Mouse (Mus musculus): ENCODE measurements around the gene Cpne2. TPM values are rescaled to one million over a fixed set of nuclear protein-coding genes. Genes with fewer than 3 reads are reported as not detected.
A peak's percentile ranks its signal among the peaks of the same experiment; 100 is the strongest.

Gene Cpne2
- 7.6 and 8.1 TPM in 2 replicates for polyA plus RNA-seq (2014; fragmentation: Nextera tagmentation; extraction: Ambion mirVana)

DNA sequence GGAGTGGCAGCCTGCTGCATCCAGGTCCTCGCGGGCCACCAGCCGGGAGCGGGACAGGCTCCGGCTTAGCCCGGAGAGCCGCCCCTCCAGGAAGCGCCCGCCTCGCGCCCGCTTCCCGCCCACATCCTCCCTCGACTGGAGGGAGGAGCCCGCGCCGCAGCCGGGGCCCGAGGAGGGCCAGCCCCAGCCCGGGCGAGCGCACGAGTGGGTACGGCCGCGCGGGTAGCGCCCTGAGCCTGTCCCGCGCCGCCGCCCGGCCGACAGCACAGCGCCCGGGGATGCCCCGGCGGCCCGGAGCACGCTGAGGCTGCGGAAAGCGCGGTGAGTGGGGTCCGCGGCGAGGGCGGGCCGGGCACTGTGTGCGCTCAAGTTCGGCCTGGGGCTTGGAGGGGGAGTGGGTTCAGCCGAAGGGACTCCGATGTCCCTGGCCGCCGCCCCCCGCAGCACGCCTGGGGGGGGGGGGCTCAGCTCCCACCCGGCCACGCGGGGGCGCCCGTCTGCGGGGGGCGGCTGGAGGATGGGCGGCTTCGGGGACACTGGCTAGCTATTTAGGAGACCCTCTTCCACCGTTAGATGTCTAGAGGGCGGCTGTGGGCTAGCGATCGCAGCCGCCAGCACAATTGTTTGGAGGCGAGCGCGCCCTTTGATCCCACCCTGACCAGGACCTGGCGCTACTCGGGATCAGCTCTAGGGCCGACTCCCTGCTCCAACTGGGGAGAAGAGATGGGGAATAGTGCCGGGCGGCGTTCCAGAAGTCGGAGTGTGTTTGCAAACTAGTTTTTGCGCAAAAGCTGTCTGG is at the start of gene Cpne2:
TSS of gene Cpne2 (plus strand) at position 118 of the 799 bp plus-strand sequence.
- peak within 1 kb of the TSS; percentile 65 for H3K4me3 ChIP-seq (ENCODE audit: low read depth, low read length)
- peaks cover 3% of the 10 kb centered on the region; the same call in 1 of the 2 replicates for H3K4me1 ChIP-seq (ENCODE audit: control insufficient read depth, insufficient read depth, low read length)
- peak within 1 kb of the TSS; percentile 72 for H3K9ac ChIP-seq (ENCODE audit: low read depth, low read length)
- H3K9me3 ChIP-seq (replicated peaks; ENCODE audit: control insufficient read depth, low read length), result no peaks in the 10 kb centered on the region
- H3K27me3 ChIP-seq (ENCODE audit: control insufficient read depth, insufficient read depth, low read length), result peaks cover 42% of the 10 kb centered on the region
- H3K36me3 ChIP-seq (ENCODE audit: control insufficient read depth, insufficient read depth, low read length), result no peaks in the 10 kb centered on the region
- WGBS (ENCODE audit: insufficient replicate concordance), result 1% methylated on average over 60 of the region's 81 CpGs
- H3K27ac ChIP-seq (ENCODE audit: low read depth, low read length), result no peak within 1 kb of the TSS
- peak within 1 kb of the TSS; percentile 98 for H3K4me2 ChIP-seq
- ATAC-seq (replicated peaks; ENCODE audit: insufficient number of reproducible peaks, low FRiP score, low TSS enrichment), result peak; percentile 72

DNA sequence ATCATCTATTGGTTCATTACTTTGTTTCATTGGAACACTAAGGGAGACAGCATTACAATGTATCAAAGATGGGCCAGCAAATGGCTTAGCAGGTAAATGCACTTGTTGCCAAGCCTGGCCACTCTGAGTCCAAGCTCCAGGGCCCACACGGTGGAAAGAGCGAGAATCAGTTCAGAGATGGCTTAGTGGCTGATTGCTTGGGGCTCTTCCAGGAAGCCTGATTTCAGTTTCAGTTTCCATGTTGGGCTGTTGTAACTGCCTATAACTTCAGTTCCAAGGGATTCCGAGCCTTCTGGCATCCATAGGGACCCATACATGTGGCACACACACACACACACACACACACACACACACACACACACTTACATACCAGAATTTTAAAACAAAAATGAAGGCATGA is 47.5 kb upstream of the Cpne2 start:
- Histone ChIP-seq H3K27ac (ENCODE audit: low read depth, low read length) (no peak overlapping the region), H3K9ac (ENCODE audit: low read depth, low read length) (no peak overlapping the region), H3K9me3 (replicated peaks; ENCODE audit: control insufficient read depth, low read length) (no peaks in the 10 kb centered on the region), H3K27me3 (ENCODE audit: control insufficient read depth, insufficient read depth, low read length) (peaks cover 2% of the 10 kb centered on the region; the same call in 1 of the 2 replicates), H3K4me3 (ENCODE audit: low read depth, low read length) (no peak overlapping the region), H3K4me1 (ENCODE audit: control insufficient read depth, insufficient read depth, low read length) (no peaks in the 10 kb centered on the region), H3K36me3 (ENCODE audit: control insufficient read depth, insufficient read depth, low read length) (no peaks in the 10 kb centered on the region), H3K4me2 (no peak overlapping the region)
- ATAC-seq (replicated peaks; ENCODE audit: insufficient number of reproducible peaks, low FRiP score, low TSS enrichment), result no peak
- WGBS (ENCODE audit: insufficient replicate concordance), result 59% methylated on average over 3 of the region's 3 CpGs

- peaks cover 2% of the 10 kb centered on the region; the same call in 1 of the 2 replicates for H3K27me3 ChIP-seq (ENCODE audit: control insufficient read depth, insufficient read depth, low read length)
- no peak overlapping the region for H3K9ac ChIP-seq (ENCODE audit: low read depth, low read length)
- WGBS (ENCODE audit: insufficient replicate concordance), result 20% methylated on average over 2 of the region's 2 CpGs
- ATAC-seq (replicated peaks; ENCODE audit: insufficient number of reproducible peaks, low FRiP score, low TSS enrichment), result no peak
- no peak overlapping the region for H3K27ac ChIP-seq (ENCODE audit: low read depth, low read length)
- no peak overlapping the region for H3K4me3 ChIP-seq (ENCODE audit: low read depth, low read length)
- no peaks in the 10 kb centered on the region for H3K9me3 ChIP-seq (replicated peaks; ENCODE audit: control insufficient read depth, low read length)
- H3K4me2 ChIP-seq, result no peak overlapping the region
- no peaks in the 10 kb centered on the region for H3K4me1 ChIP-seq (ENCODE audit: control insufficient read depth, insufficient read depth, low read length)
- no peaks in the 10 kb centered on the region for H3K36me3 ChIP-seq (ENCODE audit: control insufficient read depth, insufficient read depth, low read length)
These were observed 46.9 kb upstream of the Cpne2 start for GRCm38 (mm10) chr8:94485882-94486281.

- H3K4me1 ChIP-seq (ENCODE audit: control insufficient read depth, insufficient read depth, low read length), result no peaks in the 10 kb centered on the region
- ATAC-seq (replicated peaks; ENCODE audit: insufficient number of reproducible peaks, low FRiP score, low TSS enrichment), result no peak
- H3K27me3 ChIP-seq (ENCODE audit: control insufficient read depth, insufficient read depth, low read length), result peaks cover 2% of the 10 kb centered on the region; the same call in 1 of the 2 replicates
- H3K9ac ChIP-seq (ENCODE audit: low read depth, low read length), result no peak overlapping the region
- H3K4me2 ChIP-seq, result no peak overlapping the region
- H3K9me3 ChIP-seq (replicated peaks; ENCODE audit: control insufficient read depth, low read length), result no peaks in the 10 kb centered on the region
- WGBS (ENCODE audit: insufficient replicate concordance), result 44% methylated on average over 2 of the region's 2 CpGs
- H3K4me3 ChIP-seq (ENCODE audit: low read depth, low read length), result no peak overlapping the region
- H3K27ac ChIP-seq (ENCODE audit: low read depth, low read length), result no peak overlapping the region
- no peaks in the 10 kb centered on the region for H3K36me3 ChIP-seq (ENCODE audit: control insufficient read depth, insufficient read depth, low read length)
These were observed 44.8 kb upstream of the Cpne2 start for GRCm38 (mm10) chr8:94488016-94488415.

DNA sequence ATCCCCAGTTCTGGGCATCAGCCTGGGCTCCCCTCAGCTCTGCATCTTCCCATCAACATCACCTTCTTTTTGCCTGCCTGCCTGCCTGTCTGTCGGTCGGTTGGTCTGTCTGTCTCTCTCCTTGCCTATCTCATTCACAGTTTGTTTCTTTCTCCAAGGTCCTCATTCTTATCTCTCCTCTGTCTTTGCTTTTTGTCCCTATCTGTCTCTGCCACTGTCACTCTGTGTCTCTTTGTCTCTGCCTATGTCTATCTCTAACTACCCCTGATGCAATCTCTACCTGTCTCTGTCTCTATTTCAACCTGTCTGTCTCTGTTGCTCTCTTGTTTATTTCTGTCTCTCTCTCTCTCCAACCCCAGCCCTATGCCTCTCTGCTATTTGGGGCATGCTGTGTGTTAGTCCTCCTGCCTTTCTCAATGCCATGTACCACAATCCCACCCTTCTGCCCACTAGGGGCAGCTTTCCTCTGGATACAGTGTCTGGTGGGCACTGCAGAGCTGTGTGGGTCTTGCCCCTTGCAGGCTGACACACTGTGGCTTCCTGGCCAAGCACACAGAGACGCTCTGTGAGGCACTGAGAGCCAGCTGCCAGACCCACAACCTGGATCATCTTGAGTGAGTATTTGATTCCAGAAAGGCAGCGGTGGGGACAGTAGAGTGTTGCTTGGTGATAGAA is 42.8 kb upstream of the Cpne2 start:
- Histone ChIP-seq H3K9me3 (replicated peaks; ENCODE audit: control insufficient read depth, low read length) (no peaks in the 10 kb centered on the region), H3K4me2 (no peak overlapping the region), H3K27me3 (ENCODE audit: control insufficient read depth, insufficient read depth, low read length) (peaks cover 2% of the 10 kb centered on the region; the same call in 1 of the 2 replicates), H3K27ac (ENCODE audit: low read depth, low read length) (no peak overlapping the region), H3K9ac (ENCODE audit: low read depth, low read length) (no peak overlapping the region), H3K4me3 (ENCODE audit: low read depth, low read length) (no peak overlapping the region), H3K4me1 (ENCODE audit: control insufficient read depth, insufficient read depth, low read length) (no peaks in the 10 kb centered on the region), H3K36me3 (ENCODE audit: control insufficient read depth, insufficient read depth, low read length) (no peaks in the 10 kb centered on the region)
- WGBS (ENCODE audit: insufficient replicate concordance), result 37% methylated on average over 4 of the region's 4 CpGs
- ATAC-seq (replicated peaks; ENCODE audit: insufficient number of reproducible peaks, low FRiP score, low TSS enrichment), result no peak

DNA sequence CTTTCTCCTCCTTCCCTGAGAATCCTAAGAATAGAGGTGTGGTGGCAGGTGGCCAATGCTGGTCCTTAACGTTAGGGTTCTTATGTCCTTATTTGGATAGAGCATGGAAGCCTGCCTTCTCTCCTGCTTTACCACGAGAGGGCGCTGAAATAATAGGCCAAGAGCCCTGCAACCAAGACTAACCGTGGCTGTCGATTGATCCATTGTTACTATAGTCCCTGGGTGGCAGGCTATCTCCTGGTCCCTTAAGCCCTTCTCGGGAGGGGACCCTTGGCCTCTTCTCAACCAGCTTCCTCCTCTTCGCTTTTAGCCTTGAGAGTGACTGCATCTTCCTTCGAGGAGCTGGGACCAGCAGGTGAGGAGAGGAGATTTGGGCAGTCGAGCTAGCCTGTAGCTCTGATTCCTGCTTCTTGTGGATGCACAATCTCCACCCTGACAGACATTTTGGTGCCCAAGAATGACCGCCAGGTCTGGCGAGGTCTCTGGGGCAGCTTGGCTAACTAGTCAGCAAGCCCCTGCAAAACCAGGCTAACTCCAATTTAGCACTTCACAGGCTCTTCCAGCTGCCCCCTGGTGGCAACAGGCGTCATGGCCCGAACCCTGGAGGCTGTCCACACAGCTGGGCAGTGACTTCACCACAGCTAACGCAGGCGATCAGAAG is 40.6 kb upstream of the Cpne2 start:
- no peaks in the 10 kb centered on the region for H3K36me3 ChIP-seq (ENCODE audit: control insufficient read depth, insufficient read depth, low read length)
- H3K9ac ChIP-seq (ENCODE audit: low read depth, low read length), result no peak overlapping the region
- peaks cover 2% of the 10 kb centered on the region; the same call in 1 of the 2 replicates for H3K27me3 ChIP-seq (ENCODE audit: control insufficient read depth, insufficient read depth, low read length)
- H3K9me3 ChIP-seq (replicated peaks; ENCODE audit: control insufficient read depth, low read length), result no peaks in the 10 kb centered on the region
- peak overlapping the region; percentile 63 for H3K4me2 ChIP-seq
- H3K4me3 ChIP-seq (ENCODE audit: low read depth, low read length), result peak overlapping the region; percentile 16
- WGBS (ENCODE audit: insufficient replicate concordance), result 6% methylated on average over 15 of the region's 15 CpGs
- H3K27ac ChIP-seq (ENCODE audit: low read depth, low read length), result no peak overlapping the region
- ATAC-seq (replicated peaks; ENCODE audit: insufficient number of reproducible peaks, low FRiP score, low TSS enrichment), result 0 out of 2 replicates have a peak, but pooled peaks have one; percentile 53
- no peaks in the 10 kb centered on the region for H3K4me1 ChIP-seq (ENCODE audit: control insufficient read depth, insufficient read depth, low read length)

DNA sequence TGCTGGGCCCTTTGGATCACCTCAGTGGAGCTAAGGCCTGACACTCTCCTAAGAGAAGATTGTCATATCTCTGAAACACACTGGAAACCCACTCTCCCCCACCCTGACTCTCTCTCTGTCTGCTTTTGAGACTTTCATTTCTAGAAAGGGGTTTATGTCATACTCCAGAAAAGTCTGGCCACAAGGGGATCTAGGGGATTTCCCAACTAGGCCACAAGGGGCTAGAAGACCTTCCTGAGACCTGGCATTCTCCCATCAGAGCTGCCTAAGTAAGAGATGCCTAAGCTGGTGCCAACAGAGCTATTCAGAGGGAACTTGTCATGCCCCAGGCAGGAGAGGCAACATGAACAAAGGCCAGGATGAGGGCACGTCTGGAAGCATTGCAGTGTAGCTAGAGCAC is 39.5 kb upstream of the Cpne2 start:
- Histone ChIP-seq H3K9me3 (replicated peaks; ENCODE audit: control insufficient read depth, low read length) (no peaks in the 10 kb centered on the region), H3K27ac (ENCODE audit: low read depth, low read length) (no peak overlapping the region), H3K9ac (ENCODE audit: low read depth, low read length) (no peak overlapping the region), H3K27me3 (ENCODE audit: control insufficient read depth, insufficient read depth, low read length) (peaks cover 2% of the 10 kb centered on the region; the same call in 1 of the 2 replicates), H3K36me3 (ENCODE audit: control insufficient read depth, insufficient read depth, low read length) (no peaks in the 10 kb centered on the region), H3K4me3 (ENCODE audit: low read depth, low read length) (no peak overlapping the region), H3K4me2 (no peak overlapping the region), H3K4me1 (ENCODE audit: control insufficient read depth, insufficient read depth, low read length) (no peaks in the 10 kb centered on the region)
- ATAC-seq (replicated peaks; ENCODE audit: insufficient number of reproducible peaks, low FRiP score, low TSS enrichment), result no peak
- WGBS (ENCODE audit: insufficient replicate concordance), result 44% methylated on average over 1 of the region's 1 CpGs

- no peaks in the 10 kb centered on the region for H3K36me3 ChIP-seq (ENCODE audit: control insufficient read depth, insufficient read depth, low read length)
- H3K27ac ChIP-seq (ENCODE audit: low read depth, low read length), result no peak overlapping the region
- H3K4me3 ChIP-seq (ENCODE audit: low read depth, low read length), result no peak overlapping the region
- H3K4me2 ChIP-seq, result no peak overlapping the region
- H3K9me3 ChIP-seq (replicated peaks; ENCODE audit: control insufficient read depth, low read length), result no peaks in the 10 kb centered on the region
- 60% methylated on average over 5 of the region's 5 CpGs for WGBS (ENCODE audit: insufficient replicate concordance)
- H3K4me1 ChIP-seq (ENCODE audit: control insufficient read depth, insufficient read depth, low read length), result no peaks in the 10 kb centered on the region; the same call in 1 of the 2 replicates
- H3K9ac ChIP-seq (ENCODE audit: low read depth, low read length), result no peak overlapping the region
- ATAC-seq (replicated peaks; ENCODE audit: insufficient number of reproducible peaks, low FRiP score, low TSS enrichment), result no peak
- peaks cover 20% of the 10 kb centered on the region for H3K27me3 ChIP-seq (ENCODE audit: control insufficient read depth, insufficient read depth, low read length)
These were observed 17.2 kb upstream of the Cpne2 start for GRCm38 (mm10) chr8:94515430-94516208.

Data from heart, embryonic 11.5 days (tissue).